Mouse (Mus musculus): ENCODE data around the gene Fgd3.
A peak's percentile ranks its signal among the peaks of the same experiment; 100 is the strongest.

The Fgd3 gene

GRCm38 (mm10) chr13:49341012-49341830, 21.1 kb upstream of the Fgd3 start, which contains the start of gene Bicd2:
Bicd2 (plus strand) TSS chr13:49341585.
- DNase-seq = peak; percentile 94

GRCm38 (mm10) chr13:49338893-49339546, 18.9 kb upstream of the Fgd3 start:
- DNase-seq = no peak

GRCm38 (mm10) chr13:49335077-49335982, 15.2 kb upstream of the Fgd3 start:
- no peak for DNase-seq

DNA sequence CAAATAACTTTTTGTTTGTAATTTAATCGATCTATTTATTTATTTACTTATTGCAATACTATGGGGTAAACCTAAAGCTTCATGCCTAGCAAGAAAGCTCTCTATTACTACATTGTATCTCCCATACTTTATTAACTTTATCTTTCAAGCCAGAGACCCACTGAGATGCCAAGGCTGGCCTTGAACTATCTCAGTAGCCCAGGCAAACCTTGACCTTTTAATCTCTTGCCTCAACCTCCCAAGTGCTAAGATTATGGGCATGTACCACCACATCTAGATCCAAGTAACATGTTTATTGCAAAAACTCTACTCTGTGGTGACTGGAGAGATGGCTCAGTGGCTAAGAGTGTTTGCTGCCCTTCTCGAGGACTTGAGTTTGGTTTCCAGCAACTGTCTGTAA, 13.1 kb upstream of the Fgd3 start:
- no peak for DNase-seq

DNA sequence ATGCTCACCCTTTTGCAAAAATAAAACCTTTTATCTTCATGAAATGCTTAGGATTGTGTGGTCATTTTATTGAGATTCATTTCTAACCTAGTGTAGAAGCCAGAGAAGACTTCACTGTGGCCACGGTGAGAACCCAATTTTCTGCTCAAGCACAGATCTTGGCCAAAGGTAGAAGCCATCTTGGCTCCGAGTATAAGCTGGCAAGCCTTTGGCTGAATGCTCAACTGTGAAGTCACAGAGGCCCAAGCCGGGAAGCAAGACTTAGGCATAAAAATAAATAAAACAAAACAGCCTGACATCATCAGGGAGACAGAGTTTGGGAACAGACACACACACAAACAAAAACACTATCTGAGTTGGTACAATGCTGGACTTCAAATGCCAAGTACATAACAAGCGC, 8.0 kb upstream of the Fgd3 start:
- DNase-seq = no peak

- DNase-seq = peak; percentile 51
Measured at GRCm38 (mm10) chr13:49326246-49327206, 6.4 kb upstream of the Fgd3 start.

- DNase-seq = no peak
Measured at GRCm38 (mm10) chr13:49324871-49325270, 4.8 kb upstream of the Fgd3 start.

- DNase-seq = no peak
Measured at GRCm38 (mm10) chr13:49322739-49323138, 2.6 kb upstream of the Fgd3 start.

DNA sequence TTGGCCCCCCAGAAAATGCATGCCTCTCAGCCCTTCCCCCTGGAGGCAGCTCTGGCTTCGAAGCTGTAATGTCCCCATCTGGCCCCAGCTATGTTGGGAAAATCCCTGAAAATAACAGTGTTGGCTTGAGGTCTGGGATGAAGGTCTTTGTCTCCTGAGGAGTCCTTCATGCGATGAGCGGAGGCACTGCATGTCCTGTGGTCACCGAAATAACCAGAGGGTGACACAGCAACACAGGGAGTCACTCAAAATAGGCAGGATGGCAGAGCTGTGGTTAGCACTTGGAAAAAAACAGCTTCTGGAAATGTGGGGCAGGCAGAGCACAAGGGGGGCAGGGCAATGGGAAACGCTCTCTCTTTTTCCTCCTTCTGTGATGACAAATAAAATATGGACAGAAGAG, 2.1 kb upstream of the Fgd3 start:
- no peak for DNase-seq

GRCm38 (mm10) chr13:49321452-49321851, 1.3 kb upstream of the Fgd3 start:
- no peak for DNase-seq

DNA sequence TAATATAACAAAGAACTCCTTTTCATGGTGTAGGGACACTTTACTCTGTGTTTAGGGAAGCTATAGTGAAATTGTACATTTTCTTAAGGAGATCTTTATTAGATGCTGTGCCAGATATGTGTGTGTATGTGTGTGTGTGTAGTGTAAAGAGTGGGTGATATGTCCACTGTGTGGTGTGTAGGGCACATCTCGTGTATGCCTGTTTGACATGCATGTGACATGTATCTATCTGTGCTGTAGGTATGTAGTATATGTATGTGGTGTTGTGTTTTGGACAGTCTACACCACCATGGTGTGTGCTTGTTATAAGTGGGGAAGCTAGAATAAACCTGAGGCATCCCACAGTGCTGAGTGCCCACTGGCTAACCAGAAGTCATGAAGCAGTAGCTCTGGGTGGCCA, 403 bp upstream of the Fgd3 start:
- no peak for DNase-seq

GRCm38 (mm10) chr13:49317914-49318313, 2.2 kb downstream of the Fgd3 start:
- no peak for DNase-seq

- no peak for DNase-seq
Measured at GRCm38 (mm10) chr13:49317508-49317907, 2.6 kb downstream of the Fgd3 start.

- no peak for DNase-seq
Measured at GRCm38 (mm10) chr13:49316386-49317162, 3.5 kb downstream of the Fgd3 start.

- no peak for DNase-seq
Measured at GRCm38 (mm10) chr13:49311642-49312041, 8.5 kb downstream of the Fgd3 start.

DNA sequence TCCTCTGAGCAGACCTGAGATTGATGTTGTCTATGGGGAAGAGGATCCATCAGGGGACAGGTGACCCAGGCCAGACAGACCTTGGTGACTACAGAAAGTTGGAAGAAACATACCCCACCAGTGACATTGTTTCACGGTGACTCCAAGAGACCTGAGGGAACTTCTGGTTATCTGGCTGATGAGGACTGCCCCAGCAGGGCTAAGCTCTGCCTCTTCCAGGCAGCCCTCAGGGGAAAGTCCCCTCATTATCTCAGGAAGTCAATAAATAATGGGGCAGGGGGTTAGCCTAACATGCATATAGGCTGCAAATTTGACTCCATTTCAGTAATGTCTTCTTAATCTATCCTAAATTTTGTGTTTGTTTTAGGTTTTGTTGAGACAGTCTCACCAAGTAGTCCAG, 10.6 kb downstream of the Fgd3 start:
- DNase-seq = no peak

DNA sequence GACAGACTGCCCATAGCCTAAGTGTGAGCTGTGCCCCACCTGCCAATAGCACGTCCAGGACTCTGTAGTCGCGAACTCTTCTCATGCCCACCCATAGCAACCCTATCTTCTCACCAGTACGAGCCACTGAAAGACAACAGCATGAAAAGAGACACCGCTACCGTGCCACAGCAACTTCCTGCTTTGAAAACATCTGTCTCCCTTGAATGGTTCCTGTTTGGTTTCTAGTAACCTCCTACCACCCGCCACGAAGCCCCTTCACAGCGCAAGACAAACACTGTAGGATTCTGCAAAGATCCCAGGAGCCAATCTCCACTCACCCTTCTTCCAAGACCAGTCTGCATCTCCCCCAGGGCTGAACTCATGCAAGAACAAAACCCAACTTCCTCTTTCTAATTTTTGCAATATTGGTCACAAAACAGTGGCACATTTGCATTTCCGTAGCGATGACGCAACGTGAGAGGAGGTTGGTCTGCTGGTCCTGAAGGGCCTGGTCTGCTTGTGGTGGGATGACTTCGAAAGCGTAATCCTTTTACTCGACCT, 11.2 kb downstream of the Fgd3 start:
- DNase-seq = no peak

- DNase-seq = no peak
Measured at GRCm38 (mm10) chr13:49308206-49308605, 11.9 kb downstream of the Fgd3 start.

- no peak for DNase-seq
Measured at GRCm38 (mm10) chr13:49307311-49307969, 12.7 kb downstream of the Fgd3 start.

GRCm38 (mm10) chr13:49306771-49307310, 13.3 kb downstream of the Fgd3 start:
- DNase-seq = no peak

Measured in cerebellum, adult 11 months (tissue).